Mouse (Mus musculus) activated CD4-positive, CD25-positive, alpha-beta regulatory T cell, adult 9 weeks (primary cell): ENCODE data around the gene Tsen15. TPM values are rescaled to one million over a fixed set of nuclear protein-coding genes. Genes with fewer than 3 reads are reported as not detected.

Experiments used
- polyA plus RNA-seq: library from polyadenylated mRNA; unstranded; fragments of 100-300 nt; shearing (Covaris generic); gene quantifications from one replicate; pipeline ENCODE4 v1.2.1, GENCODE M21; 2017

Tsen15 gene
- 28.1 TPM for polyA plus RNA-seq

DNA sequence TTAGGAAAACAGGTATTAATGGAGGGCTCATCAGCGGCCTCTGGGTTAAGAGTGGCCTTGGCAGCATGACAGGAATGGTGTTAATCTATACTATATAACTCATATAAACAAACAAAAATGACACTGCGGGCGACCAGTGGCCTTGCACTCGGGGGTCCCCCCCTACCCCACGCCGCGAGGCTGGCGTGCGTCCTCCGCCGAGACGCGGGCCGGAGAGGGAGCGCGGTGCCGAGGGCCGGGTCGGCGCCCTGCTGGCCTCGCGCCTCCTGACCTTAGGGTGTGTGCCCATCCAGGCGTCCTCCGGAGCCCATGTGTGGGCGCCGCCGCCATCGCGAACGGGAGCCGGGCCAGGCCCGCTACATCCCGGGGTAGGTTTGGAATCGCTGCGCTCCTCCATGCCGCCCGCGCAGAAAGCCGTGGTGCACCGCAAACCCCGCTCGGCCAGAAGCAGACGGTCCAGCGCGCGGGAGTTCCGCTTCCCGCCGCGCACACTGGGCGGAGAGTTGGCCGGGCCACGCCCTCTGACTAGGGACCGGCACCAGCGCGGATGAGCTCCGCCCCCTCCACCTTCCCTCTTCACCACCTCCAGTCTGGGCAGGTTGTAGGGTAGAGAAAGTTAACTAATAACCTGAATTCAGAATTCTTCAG is at the start of gene Tsen15:
TSS of gene Tsen15 (minus strand) at position 501 of the 648 bp plus-strand sequence.

GRCm38 (mm10) chr1:152399790-152400555 is 13.5 kb upstream of the Tsen15 start, which contains the start of gene Colgalt2:
Gene Colgalt2 (plus strand): TSS chr1:152399830.

Other genes starting within 250 kb of the Tsen15 start
- gene Colgalt2, start 13.1 kb upstream of the Tsen15 start, polyA plus RNA-seq, result not detected